Mouse (Mus musculus): ENCODE data around the gene Rab27a.
A peak's percentile ranks its signal among the peaks of the same experiment; 100 is the strongest.
"Not testable (repeated sequence)": the region's sequence is repeated elsewhere in the genome, so short reads cannot be mapped to it uniquely, and the experiment has no call there.

Gene Rab27a

GRCm38 (mm10) chr9:73094580-73094979, 49.9 kb downstream of the Rab27a start:
- no peak for DNase-seq

GRCm38 (mm10) chr9:73097898-73098297, 53.2 kb downstream of the Rab27a start:
- DNase-seq: no peak

GRCm38 (mm10) chr9:73101536-73101935, 56.9 kb downstream of the Rab27a start, which contains the start of gene Khdc3:
TSS of gene Khdc3 (plus strand) at chr9:73101836.
- no peak for DNase-seq

GRCm38 (mm10) chr9:73102181-73102580, 57.5 kb downstream of the Rab27a start, which contains the start of gene Gm20509:
TSS of gene Gm20509 (plus strand) at chr9:73102470.
- DNase-seq: no peak

- DNase-seq: no peak
These were observed 58.7 kb downstream of the Rab27a start for GRCm38 (mm10) chr9:73103159-73103879.

- DNase-seq: no peak
These were observed 59.2 kb downstream of the Rab27a start for GRCm38 (mm10) chr9:73103880-73104198.

GRCm38 (mm10) chr9:73105141-73105540, 60.5 kb downstream of the Rab27a start:
- no peak for DNase-seq

- no peak for DNase-seq
These were observed 61.1 kb downstream of the Rab27a start for GRCm38 (mm10) chr9:73105771-73106170.

GRCm38 (mm10) chr9:73112919-73113906, 68.6 kb downstream of the Rab27a start, which contains the start of gene Rsl24d1:
TSS of gene Rsl24d1 (plus strand) at chr9:73113426.
- DNase-seq: peak; percentile 84

- DNase-seq: not testable (repeated sequence)
These were observed 72.0 kb downstream of the Rab27a start for GRCm38 (mm10) chr9:73116704-73117103.

GRCm38 (mm10) chr9:73118012-73118411, 73.4 kb downstream of the Rab27a start:
- no peak for DNase-seq

GRCm38 (mm10) chr9:73121735-73122134, 77.1 kb downstream of the Rab27a start:
- peak; percentile 25 for DNase-seq

GRCm38 (mm10) chr9:73125043-73125570, 80.5 kb downstream of the Rab27a start:
- DNase-seq: no peak

- no peak for DNase-seq
These were observed 82.8 kb downstream of the Rab27a start for GRCm38 (mm10) chr9:73127457-73127856.

- DNase-seq: no peak
These were observed 85.2 kb downstream of the Rab27a start for GRCm38 (mm10) chr9:73129875-73130274.

- DNase-seq: no peak
These were observed 85.9 kb downstream of the Rab27a start for GRCm38 (mm10) chr9:73130529-73130928.

GRCm38 (mm10) chr9:73137341-73137886, 92.8 kb downstream of the Rab27a start:
- no peak for DNase-seq

All from thymus, postnatal 14 days (tissue).